Mouse (Mus musculus) megakaryocyte-erythroid progenitor cell, adult 5-6 weeks (primary cell): ENCODE results near the gene Tprn. TPM values are rescaled to one million over a fixed set of nuclear protein-coding genes. Genes with fewer than 3 reads are reported as not detected.
A peak's percentile ranks its signal among the peaks of the same experiment; 100 is the strongest.

Experiments used
- ATAC-seq: replicated peaks from 2 replicates; pipeline ENCODE4 v1.8.0; 2016; ENCODE audit warnings: mild to moderate bottlenecking, inconsistent platforms; ENCODE audit not compliant: severe bottlenecking, poor library complexity, low FRiP score, low TSS enrichment
- total RNA-seq, 2 experiments: library from RNA; stranded (forward) in 1 of 2; stranded (reverse) in 1 of 2; fragments of 200-1000, 215-1000 nt in 1 of 2; fragments of >200 nt in 1 of 2; fragmentation: Nextera tagmentation in 1 of 2; gene quantifications; 2 replicates each; pipeline ENCODE4 v1.2.3; 2014 to 2017

Tprn gene
- total RNA-seq, 2 experiments from 2014 or later: 15.0 to 17.5 TPM

GRCm38 (mm10) chr2:25262795-25263622 lies 591 bp downstream of the Tprn start:
- ATAC-seq: 0 out of 2 replicates have a peak, but pooled peaks have one; percentile 9

GRCm38 (mm10) chr2:25263623-25264285 lies 1.3 kb downstream of the Tprn start:
- no peak for ATAC-seq

GRCm38 (mm10) chr2:25264286-25264660 lies 1.9 kb downstream of the Tprn start:
- ATAC-seq: no peak

GRCm38 (mm10) chr2:25264851-25265250 lies 2.4 kb downstream of the Tprn start:
- ATAC-seq: no peak

GRCm38 (mm10) chr2:25265897-25266656 lies 3.7 kb downstream of the Tprn start:
- ATAC-seq: no peak

- no peak for ATAC-seq
Observed at GRCm38 (mm10) chr2:25266720-25267119, 4.3 kb downstream of the Tprn start.

GRCm38 (mm10) chr2:25267241-25267640 lies 4.8 kb downstream of the Tprn start:
- ATAC-seq: no peak

- ATAC-seq: no peak
Observed at GRCm38 (mm10) chr2:25267746-25268309, 5.4 kb downstream of the Tprn start.

GRCm38 (mm10) chr2:25271827-25272511 lies 9.6 kb downstream of the Tprn start, which contains the start of the genes Ssna1 and Anapc2:
TSS of gene Ssna1 (minus strand) at chr2:25272438.
TSS of gene Anapc2 (plus strand) at chr2:25272478.
- ATAC-seq: peak; percentile 87

- ATAC-seq: no peak
Observed at GRCm38 (mm10) chr2:25272515-25272914, 10.1 kb downstream of the Tprn start.

GRCm38 (mm10) chr2:25273010-25273409 lies 10.6 kb downstream of the Tprn start:
- ATAC-seq: no peak

- peak; percentile 95 for ATAC-seq
Observed at GRCm38 (mm10) chr2:25278928-25279882, 16.8 kb downstream of the Tprn start.

- no peak for ATAC-seq
Observed at GRCm38 (mm10) chr2:25285551-25285950, 23.1 kb downstream of the Tprn start.

GRCm38 (mm10) chr2:25286314-25286713 lies 23.9 kb downstream of the Tprn start:
- peak; percentile 59 for ATAC-seq

- peak; percentile 76 for ATAC-seq
Observed at GRCm38 (mm10) chr2:25286837-25287636, 24.6 kb downstream of the Tprn start.

GRCm38 (mm10) chr2:25287927-25288649 lies 25.7 kb downstream of the Tprn start, which contains the start of gene Tmem210:
TSS of gene Tmem210 (plus strand) at chr2:25288145.
- no peak for ATAC-seq
